Mouse (Mus musculus): Measurements from ENCODE around the gene March4. TPM values are rescaled to one million over a fixed set of nuclear protein-coding genes. Genes with fewer than 3 reads are reported as not detected.

March4 gene
- polyA plus RNA-seq, 1 experiment from 2014 or later: 0.12 TPM

DNA sequence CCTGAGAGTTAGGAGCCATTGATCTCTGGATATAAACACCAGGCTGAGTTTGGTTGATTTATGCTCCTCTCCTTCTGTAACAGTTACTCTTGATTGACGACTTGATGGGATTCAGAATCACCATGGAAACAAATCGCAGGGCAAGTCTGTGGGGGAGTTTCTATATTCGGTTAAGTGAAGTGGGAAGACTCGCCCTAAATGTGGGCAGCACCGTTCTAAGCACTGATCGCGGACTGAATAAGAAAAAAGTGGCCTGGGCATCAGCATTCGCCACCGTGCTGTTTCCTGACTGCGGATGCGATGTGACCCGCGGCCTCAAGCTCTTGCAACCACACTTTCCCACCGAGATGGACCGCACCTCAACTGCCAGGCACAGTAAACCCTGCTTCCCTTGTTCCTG lies 41.6 kb upstream of the March4 start:
- no peak overlapping the region for H3K9ac ChIP-seq (ENCODE audit: low read depth, low read length)
- H3K4me2 ChIP-seq (replicated peaks; ENCODE audit: low read depth): no peak overlapping the region
- no peaks in the 10 kb centered on the region for H3K4me1 ChIP-seq (replicated peaks; ENCODE audit: control insufficient read depth, insufficient read depth, low read length)
- 47% methylated on average over 15 of the region's 15 CpGs for WGBS
- no peak for ATAC-seq
- H3K9me3 ChIP-seq (ENCODE audit: control insufficient read depth): no peaks in the 10 kb centered on the region
- no peak overlapping the region for H3K4me3 ChIP-seq (ENCODE audit: low read depth, low read length)
- no peaks in the 10 kb centered on the region; the same call in none of the 2 replicates for H3K27me3 ChIP-seq (replicated peaks; ENCODE audit: control insufficient read depth, insufficient read depth, low read length)
- no peaks in the 10 kb centered on the region for H3K36me3 ChIP-seq (ENCODE audit: control insufficient read depth, insufficient read depth)
- H3K27ac ChIP-seq (ENCODE audit: low read depth, low read length): no peak overlapping the region
- no peak for TF ChIP-seq CTCF (IDR thresholded peaks at IDR 0.05; ENCODE audit: low read depth)

DNA sequence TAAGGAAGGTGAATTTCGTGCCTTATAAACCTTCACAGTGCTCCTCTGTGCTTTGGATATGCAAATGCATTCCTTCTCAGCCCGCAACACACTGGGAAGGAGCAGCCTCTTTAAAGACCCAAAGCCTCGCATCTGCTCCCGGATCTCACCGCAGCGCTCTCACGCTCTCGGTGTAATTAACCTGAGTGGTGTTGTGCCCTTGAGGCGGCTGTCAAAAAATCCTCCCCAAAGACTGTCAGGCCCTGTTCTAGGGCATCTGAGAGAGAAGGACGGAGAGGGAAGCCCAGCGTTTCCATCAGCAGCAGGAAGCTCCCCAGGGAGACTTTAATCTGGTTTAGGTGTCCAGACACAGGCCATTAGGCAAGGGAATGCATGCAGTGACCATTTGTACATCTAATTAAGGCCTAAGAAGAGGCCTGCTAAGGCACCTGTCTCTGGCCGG lies 40.8 kb upstream of the March4 start:
- Histone ChIP-seq H3K4me1 (replicated peaks; ENCODE audit: control insufficient read depth, insufficient read depth, low read length) (no peaks in the 10 kb centered on the region), H3K9me3 (ENCODE audit: control insufficient read depth) (no peaks in the 10 kb centered on the region), H3K27me3 (replicated peaks; ENCODE audit: control insufficient read depth, insufficient read depth, low read length) (no peaks in the 10 kb centered on the region; the same call in none of the 2 replicates), H3K9ac (ENCODE audit: low read depth, low read length) (no peak overlapping the region), H3K36me3 (ENCODE audit: control insufficient read depth, insufficient read depth) (no peaks in the 10 kb centered on the region), H3K27ac (ENCODE audit: low read depth, low read length) (no peak overlapping the region), H3K4me3 (ENCODE audit: low read depth, low read length) (no peak overlapping the region), H3K4me2 (replicated peaks; ENCODE audit: low read depth) (no peak overlapping the region)
- TF ChIP-seq CTCF (IDR thresholded peaks at IDR 0.05; ENCODE audit: low read depth): no peak
- no peak for ATAC-seq
- WGBS: 17% methylated on average over 12 of the region's 12 CpGs

DNA sequence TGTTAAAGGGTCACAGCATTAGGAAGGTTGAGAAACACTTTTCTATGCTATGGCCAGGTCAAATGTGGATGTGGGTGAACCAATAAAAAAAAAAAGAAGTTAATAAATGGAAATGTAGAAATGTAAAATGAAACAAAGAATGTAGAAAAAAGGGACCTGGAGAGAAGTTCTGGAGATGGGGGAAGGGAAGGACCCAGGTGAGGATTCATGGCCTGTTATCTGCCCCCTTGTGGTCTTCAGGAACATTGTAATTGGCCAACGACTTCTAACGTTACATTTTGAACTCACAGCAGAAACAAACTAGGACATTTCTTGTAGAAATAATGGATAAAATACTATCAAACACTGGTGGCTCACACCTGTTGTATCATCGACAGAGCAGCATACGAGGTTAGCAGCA lies 38.4 kb upstream of the March4 start:
- no peak for ATAC-seq
- TF ChIP-seq CTCF (IDR thresholded peaks at IDR 0.05; ENCODE audit: low read depth): peak; percentile 68
- no peak overlapping the region for H3K4me3 ChIP-seq (ENCODE audit: low read depth, low read length)
- no peak overlapping the region for H3K27ac ChIP-seq (ENCODE audit: low read depth, low read length)
- H3K4me1 ChIP-seq (replicated peaks; ENCODE audit: control insufficient read depth, insufficient read depth, low read length): no peaks in the 10 kb centered on the region
- no peaks in the 10 kb centered on the region; the same call in none of the 2 replicates for H3K27me3 ChIP-seq (replicated peaks; ENCODE audit: control insufficient read depth, insufficient read depth, low read length)
- no peak overlapping the region for H3K4me2 ChIP-seq (replicated peaks; ENCODE audit: low read depth)
- H3K36me3 ChIP-seq (ENCODE audit: control insufficient read depth, insufficient read depth): no peaks in the 10 kb centered on the region
- no peaks in the 10 kb centered on the region for H3K9me3 ChIP-seq (ENCODE audit: control insufficient read depth)
- WGBS: 43% methylated on average over 4 of the region's 4 CpGs
- no peak overlapping the region for H3K9ac ChIP-seq (ENCODE audit: low read depth, low read length)

DNA sequence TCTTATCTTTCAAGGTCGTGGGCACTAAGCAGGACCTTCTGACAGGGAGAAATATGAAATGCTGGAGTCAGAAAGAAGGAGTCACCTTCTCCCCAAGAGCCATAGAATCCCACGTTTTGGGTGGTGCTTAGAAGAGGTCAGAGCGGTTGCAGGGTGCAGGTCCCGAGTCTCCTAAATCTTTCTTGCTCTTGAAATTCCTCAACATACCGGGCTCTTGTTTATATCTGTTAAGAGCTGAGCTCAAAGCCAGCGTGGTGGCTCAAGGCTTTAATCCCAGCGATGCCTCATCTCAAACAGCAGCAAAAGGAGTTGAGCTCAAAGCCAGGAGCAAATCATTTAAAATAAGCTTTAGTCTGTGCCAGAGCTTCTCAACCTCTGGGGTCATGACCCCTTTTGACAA lies 37.9 kb upstream of the March4 start:
- WGBS: 32% methylated on average over 7 of the region's 7 CpGs
- Histone ChIP-seq H3K9me3 (ENCODE audit: control insufficient read depth) (no peaks in the 10 kb centered on the region), H3K36me3 (ENCODE audit: control insufficient read depth, insufficient read depth) (no peaks in the 10 kb centered on the region)

DNA sequence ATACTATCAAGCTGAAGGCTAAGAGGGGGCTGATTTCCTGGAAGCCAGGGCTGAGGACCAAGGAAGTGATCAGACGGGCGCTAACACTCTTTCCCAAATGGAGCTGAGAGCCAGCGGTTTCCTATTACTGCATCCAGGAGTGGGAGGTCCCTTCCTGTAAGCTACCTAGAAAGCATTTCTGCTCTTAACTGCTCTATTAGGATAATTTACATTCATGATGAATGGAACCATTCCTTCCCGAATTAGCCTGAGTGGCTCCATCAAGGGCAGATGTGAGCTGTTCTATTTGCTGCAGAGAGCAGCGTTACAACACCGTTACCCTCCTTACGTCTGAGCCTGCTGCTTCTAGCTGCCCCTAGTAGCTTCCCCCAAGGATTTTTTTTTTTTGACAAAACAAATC lies 37.3 kb upstream of the March4 start:
- no peaks in the 10 kb centered on the region for H3K9me3 ChIP-seq (ENCODE audit: control insufficient read depth)
- no peaks in the 10 kb centered on the region for H3K36me3 ChIP-seq (ENCODE audit: control insufficient read depth, insufficient read depth)
- no peak overlapping the region for H3K4me3 ChIP-seq (ENCODE audit: low read depth, low read length)
- no peak overlapping the region for H3K4me2 ChIP-seq (replicated peaks; ENCODE audit: low read depth)
- H3K27ac ChIP-seq (ENCODE audit: low read depth, low read length): no peak overlapping the region
- H3K9ac ChIP-seq (ENCODE audit: low read depth, low read length): no peak overlapping the region
- H3K4me1 ChIP-seq (replicated peaks; ENCODE audit: control insufficient read depth, insufficient read depth, low read length): no peaks in the 10 kb centered on the region
- ATAC-seq: no peak
- 60% methylated on average over 7 of the region's 7 CpGs for WGBS
- no peak for TF ChIP-seq CTCF (IDR thresholded peaks at IDR 0.05; ENCODE audit: low read depth)
- H3K27me3 ChIP-seq (replicated peaks; ENCODE audit: control insufficient read depth, insufficient read depth, low read length): no peaks in the 10 kb centered on the region; the same call in none of the 2 replicates

More for the DNA sequence above, 37.9 kb upstream of the March4 start:
- Histone ChIP-seq H3K4me1 (replicated peaks; ENCODE audit: control insufficient read depth, insufficient read depth, low read length) (no peaks in the 10 kb centered on the region), H3K27me3 (replicated peaks; ENCODE audit: control insufficient read depth, insufficient read depth, low read length) (no peaks in the 10 kb centered on the region; the same call in none of the 2 replicates), H3K4me3 (ENCODE audit: low read depth, low read length) (no peak overlapping the region), H3K4me2 (replicated peaks; ENCODE audit: low read depth) (no peak overlapping the region), H3K27ac (ENCODE audit: low read depth, low read length) (no peak overlapping the region), H3K9ac (ENCODE audit: low read depth, low read length) (no peak overlapping the region)
- ATAC-seq: no peak
- TF ChIP-seq CTCF (IDR thresholded peaks at IDR 0.05; ENCODE audit: low read depth): no peak

DNA sequence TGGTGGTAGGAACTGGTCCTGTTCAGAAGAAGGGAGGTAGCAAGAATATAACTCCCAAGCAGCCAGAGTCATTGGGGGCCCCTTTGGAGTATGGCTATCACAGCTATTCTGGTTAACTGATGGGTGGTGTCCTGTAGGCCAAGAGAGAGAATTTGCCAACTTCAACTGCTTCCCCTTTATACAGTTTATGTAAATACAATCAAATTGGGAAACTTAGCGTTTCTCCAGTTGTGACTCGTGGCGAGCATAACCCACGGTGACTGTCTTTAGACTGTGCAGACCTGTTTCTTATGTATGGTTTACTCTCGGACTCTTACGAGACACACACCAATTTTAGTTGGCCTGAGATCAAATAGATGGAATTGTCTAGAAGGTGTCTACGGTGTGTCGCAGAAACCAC lies 32.0 kb upstream of the March4 start:
- ATAC-seq: no peak
- TF ChIP-seq CTCF (IDR thresholded peaks at IDR 0.05; ENCODE audit: low read depth): no peak

DNA sequence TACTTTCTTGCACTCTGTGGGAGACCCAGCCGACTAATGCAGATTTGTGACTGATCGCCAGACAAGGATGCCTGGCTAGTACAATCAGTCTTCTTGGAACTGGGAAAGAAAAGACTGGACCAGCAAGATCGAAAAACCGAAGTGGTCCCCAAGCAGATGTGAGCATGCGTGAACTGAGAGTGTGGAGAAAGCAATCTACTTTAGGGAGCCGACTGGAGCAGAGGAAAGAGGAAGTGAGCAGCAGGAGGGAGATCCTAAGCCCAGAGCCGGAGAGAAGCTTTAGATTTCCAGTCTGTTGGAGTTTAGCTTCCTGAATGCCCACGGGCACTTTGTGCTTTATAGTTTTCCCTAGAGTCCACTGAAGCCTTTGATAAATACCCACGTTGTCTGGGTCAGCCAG lies 30.3 kb upstream of the March4 start:
- Histone ChIP-seq H3K4me2 (replicated peaks; ENCODE audit: low read depth) (no peak overlapping the region), H3K27me3 (replicated peaks; ENCODE audit: control insufficient read depth, insufficient read depth, low read length) (no peaks in the 10 kb centered on the region), H3K4me1 (replicated peaks; ENCODE audit: control insufficient read depth, insufficient read depth, low read length) (no peaks in the 10 kb centered on the region), H3K9me3 (ENCODE audit: control insufficient read depth) (no peaks in the 10 kb centered on the region), H3K9ac (ENCODE audit: low read depth, low read length) (no peak overlapping the region), H3K27ac (ENCODE audit: low read depth, low read length) (no peak overlapping the region), H3K4me3 (ENCODE audit: low read depth, low read length) (no peak overlapping the region), H3K36me3 (ENCODE audit: control insufficient read depth, insufficient read depth) (no peaks in the 10 kb centered on the region)
- no peak for TF ChIP-seq CTCF (IDR thresholded peaks at IDR 0.05; ENCODE audit: low read depth)
- ATAC-seq: no peak
- WGBS: 43% methylated on average over 9 of the region's 9 CpGs

More for the DNA sequence above, 32.0 kb upstream of the March4 start:
- Histone ChIP-seq H3K9me3 (ENCODE audit: control insufficient read depth) (no peaks in the 10 kb centered on the region), H3K27ac (ENCODE audit: low read depth, low read length) (no peak overlapping the region), H3K36me3 (ENCODE audit: control insufficient read depth, insufficient read depth) (no peaks in the 10 kb centered on the region), H3K9ac (ENCODE audit: low read depth, low read length) (no peak overlapping the region), H3K4me1 (replicated peaks; ENCODE audit: control insufficient read depth, insufficient read depth, low read length) (no peaks in the 10 kb centered on the region), H3K4me2 (replicated peaks; ENCODE audit: low read depth) (no peak overlapping the region), H3K4me3 (ENCODE audit: low read depth, low read length) (no peak overlapping the region), H3K27me3 (replicated peaks; ENCODE audit: control insufficient read depth, insufficient read depth, low read length) (no peaks in the 10 kb centered on the region)
- 89% methylated on average over 8 of the region's 8 CpGs for WGBS
